Mouse (Mus musculus) forebrain, embryonic 10.5 days (tissue): ENCODE measurements around the gene Tas2r126. TPM values are rescaled to one million over a fixed set of nuclear protein-coding genes. Genes with fewer than 3 reads are reported as not detected.
"Not testable (repeated sequence)": the region's sequence is repeated elsewhere in the genome, so short reads cannot be mapped to it uniquely, and the experiment has no call there.

ENCODE experiments used
- DNase-seq: peaks from one replicate; pipeline ENCODE4 v3.0.0-alpha.2; 2017; ENCODE audit warnings: low spot score; ENCODE audit errors: extremely low spot score
- H3K27ac ChIP-seq: fragments of 300-500 bp; sonication (generic); 2 replicates; pipeline ENCODE4 v1.5.1; 2016; ENCODE audit warnings: mild to moderate bottlenecking
- H3K27me3 ChIP-seq: fragments of 300-500 bp; sonication (generic); 2 replicates; pipeline ENCODE4 v1.6.1; 2016; ENCODE audit warnings: mild to moderate bottlenecking; ENCODE audit not compliant: poor library complexity, severe bottlenecking
- H3K36me3 ChIP-seq: fragments of 300-500 bp; sonication (generic); replicated peaks from 2 replicates; pipeline ENCODE4 v1.6.1; 2016; ENCODE audit warnings: mild to moderate bottlenecking, moderate library complexity
- H3K4me1 ChIP-seq: fragments of 300-500 bp; sonication (generic); 2 replicates; pipeline ENCODE4 v1.6.1; 2016
- H3K4me3 ChIP-seq: fragments of 300-500 bp; sonication (generic); 2 replicates; pipeline ENCODE4 v1.5.1; 2016; ENCODE audit warnings: mild to moderate bottlenecking, moderate library complexity
- H3K9me3 ChIP-seq: fragments of 300-500 bp; sonication (generic); 2 replicates; pipeline ENCODE4 v1.6.1; 2016; ENCODE audit warnings: mild to moderate bottlenecking, moderate library complexity
- WGBS: fragments of 180-500 bp; shearing (Covaris S2); methylation state at CpG from one replicate; pipeline ENCODE4 v1.1.7; 2016; 5-methylcytosine and 5-hydroxymethylcytosine counted together
- polyA plus RNA-seq: library from polyadenylated mRNA; unstranded; fragments of >200 nt; fragmentation: Nextera tagmentation; extraction: Ambion mirVana; gene quantifications from 2 replicates; pipeline ENCODE4 v1.2.1, GENCODE M21; 2016

Tas2r126 gene
- polyA plus RNA-seq, 1 experiment from 2014 or later = not detected

GRCm38 (mm10) chr6:42433554-42433953, 781 bp upstream of the Tas2r126 start:
- 66% methylated on average over 2 of the region's 2 CpGs for WGBS
- H3K4me3 ChIP-seq = no peak overlapping the region
- no peaks in the 10 kb centered on the region for H3K4me1 ChIP-seq
- no peak for DNase-seq
- H3K27ac ChIP-seq = no peak overlapping the region
- H3K36me3 ChIP-seq = no peaks in the 10 kb centered on the region
- no peaks in the 10 kb centered on the region for H3K27me3 ChIP-seq
- no peaks in the 10 kb centered on the region for H3K9me3 ChIP-seq

GRCm38 (mm10) chr6:42435490-42435889, 1.2 kb downstream of the Tas2r126 start:
- 82% methylated on average over 2 of the region's 2 CpGs for WGBS
- Histone ChIP-seq H3K9me3 (no peaks in the 10 kb centered on the region), H3K4me3 (no peak overlapping the region)

GRCm38 (mm10) chr6:42441395-42441794, 7.1 kb downstream of the Tas2r126 start:
- Histone ChIP-seq H3K27me3 (no peaks in the 10 kb centered on the region), H3K4me3 (no peak overlapping the region), H3K9me3 (no peaks in the 10 kb centered on the region), H3K36me3 (no peaks in the 10 kb centered on the region), H3K4me1 (no peaks in the 10 kb centered on the region), H3K27ac (no peak overlapping the region)
- DNase-seq = no peak
- WGBS = 79% methylated on average over 2 of the region's 2 CpGs

More at GRCm38 (mm10) chr6:42435490-42435889, 1.2 kb downstream of the Tas2r126 start:
- Histone ChIP-seq H3K27ac (no peak overlapping the region), H3K27me3 (no peaks in the 10 kb centered on the region), H3K36me3 (no peaks in the 10 kb centered on the region), H3K4me1 (no peaks in the 10 kb centered on the region)
- no peak for DNase-seq

GRCm38 (mm10) chr6:42444491-42444890, 10.2 kb downstream of the Tas2r126 start:
- Histone ChIP-seq H3K27me3 (no peaks in the 10 kb centered on the region), H3K36me3 (no peaks in the 10 kb centered on the region), H3K9me3 (no peaks in the 10 kb centered on the region), H3K4me3 (no peak overlapping the region), H3K27ac (no peak overlapping the region), H3K4me1 (no peaks in the 10 kb centered on the region)
- DNase-seq = no peak
- 89% methylated on average over 2 of the region's 2 CpGs for WGBS

- H3K4me3 ChIP-seq = no peak overlapping the region
- WGBS = 80% methylated on average over 2 of the region's 2 CpGs
- H3K27me3 ChIP-seq = no peaks in the 10 kb centered on the region
- no peak overlapping the region for H3K27ac ChIP-seq
- H3K36me3 ChIP-seq = no peaks in the 10 kb centered on the region
- no peaks in the 10 kb centered on the region for H3K4me1 ChIP-seq
- DNase-seq = no peak
- no peaks in the 10 kb centered on the region for H3K9me3 ChIP-seq
These were observed 13.0 kb downstream of the Tas2r126 start for GRCm38 (mm10) chr6:42447381-42447780.

GRCm38 (mm10) chr6:42465096-42465495, 30.8 kb downstream of the Tas2r126 start, which contains the start of gene Olfr458:
Olfr458 (minus strand) TSS chr6:42465196.
- Histone ChIP-seq H3K27ac (no peak within 1 kb of the TSS), H3K9me3 (no peaks in the 10 kb centered on the region), H3K4me1 (no peaks in the 10 kb centered on the region), H3K36me3 (no peaks in the 10 kb centered on the region), H3K4me3 (no peak within 1 kb of the TSS), H3K27me3 (no peaks in the 10 kb centered on the region)
- no peak for DNase-seq
- WGBS = 82% methylated on average over 1 of the region's 1 CpGs

GRCm38 (mm10) chr6:42470542-42470941, 36.2 kb downstream of the Tas2r126 start:
- Histone ChIP-seq H3K4me1 (no peaks in the 10 kb centered on the region), H3K4me3 (no peak overlapping the region), H3K9me3 (no peaks in the 10 kb centered on the region), H3K27me3 (no peaks in the 10 kb centered on the region), H3K36me3 (no peaks in the 10 kb centered on the region), H3K27ac (no peak overlapping the region)
- 94% methylated on average over 4 of the region's 4 CpGs for WGBS
- DNase-seq = no peak

GRCm38 (mm10) chr6:42471298-42471697, 37.0 kb downstream of the Tas2r126 start:
- not testable (repeated sequence) for H3K27me3 ChIP-seq, H3K4me3 ChIP-seq

GRCm38 (mm10) chr6:42476235-42476634, 41.9 kb downstream of the Tas2r126 start, which contains the start of gene Olfr457:
Olfr457 (minus strand) TSS chr6:42476335.
- Histone ChIP-seq H3K4me3 (no peak within 1 kb of the TSS), H3K9me3 (no peaks in the 10 kb centered on the region), H3K36me3 (no peaks in the 10 kb centered on the region), H3K27ac (no peak within 1 kb of the TSS), H3K4me1 (no peaks in the 10 kb centered on the region), H3K27me3 (no peaks in the 10 kb centered on the region)
- DNase-seq = no peak
- WGBS = 78% methylated on average over 1 of the region's 1 CpGs

More at GRCm38 (mm10) chr6:42471298-42471697, 37.0 kb downstream of the Tas2r126 start:
- H3K36me3 ChIP-seq, H3K27ac ChIP-seq, DNase-seq, H3K9me3 ChIP-seq, H3K4me1 ChIP-seq: not testable (repeated sequence)
- WGBS = 97% methylated on average over 4 of the region's 4 CpGs

GRCm38 (mm10) chr6:42484633-42485032, 50.3 kb downstream of the Tas2r126 start:
- Histone ChIP-seq H3K4me3 (no peak overlapping the region), H3K36me3 (no peaks in the 10 kb centered on the region), H3K27ac (no peak overlapping the region), H3K27me3 (no peaks in the 10 kb centered on the region), H3K4me1 (no peaks in the 10 kb centered on the region), H3K9me3 (no peaks in the 10 kb centered on the region)
- DNase-seq = no peak

Other genes with a start within 250 kb of the Tas2r126 start
- not detected in 2 replicates for gene Tas2r144, start 219.2 kb upstream of the Tas2r126 start, polyA plus RNA-seq
- gene Gstk1, start 188.6 kb upstream of the Tas2r126 start, polyA plus RNA-seq = 18.3 and 18.5 TPM in 2 replicates
- 0.36 and 0.41 TPM in 2 replicates for gene Tmem139, start 172.6 kb upstream of the Tas2r126 start, polyA plus RNA-seq
- 80.3 and 83.9 TPM in 2 replicates for gene Casp2, start 169.6 kb upstream of the Tas2r126 start, polyA plus RNA-seq
- gene Clcn1, start 147.8 kb upstream of the Tas2r126 start, polyA plus RNA-seq = 1.2 and 1.5 TPM in 2 replicates
- gene Fam131b, start 109.9 kb upstream of the Tas2r126 start, polyA plus RNA-seq = 1.5 and 1.6 TPM in 2 replicates
- 79.3 and 80.8 TPM in 2 replicates for gene Zyx, start 84.9 kb upstream of the Tas2r126 start, polyA plus RNA-seq
- gene Epha1, start 61.3 kb upstream of the Tas2r126 start, polyA plus RNA-seq = 1.8 and 2.0 TPM in 2 replicates
- gene Tas2r143, start 34.3 kb upstream of the Tas2r126 start, polyA plus RNA-seq = not detected in 2 replicates
- gene Tas2r135, start 29.1 kb upstream of the Tas2r126 start, polyA plus RNA-seq = not detected in 2 replicates
- gene Olfr458, start 30.7 kb downstream of the Tas2r126 start, polyA plus RNA-seq = not detected in 2 replicates
- gene Olfr457, start 41.8 kb downstream of the Tas2r126 start, polyA plus RNA-seq = not detected in 2 replicates
- gene Olfr456, start 52.7 kb downstream of the Tas2r126 start, polyA plus RNA-seq = not detected in 2 replicates
- gene Olfr455, start 113.1 kb downstream of the Tas2r126 start, polyA plus RNA-seq = not detected in 2 replicates
- not detected in 2 replicates for gene Tcaf3, start 163.2 kb downstream of the Tas2r126 start, polyA plus RNA-seq
- 4.4 and 5.0 TPM in 2 replicates for gene Tcaf2, start 210.7 kb downstream of the Tas2r126 start, polyA plus RNA-seq